Mouse (Mus musculus): ENCODE measurements at regions not wholly inside any gene's neighbourhood (a gene's known extent, or its start where the extent isn't known, plus 50 kb on each side); places are given as distances from the start of the nearest gene placed in this dataset.

- DNase-seq (ENCODE audit: low spot score in 2 of 2): no peak
These were observed 630.5 kb downstream of the Nedd1 start for GRCm38 (mm10) chr10:92091480-92092395.

- DNase-seq (ENCODE audit: low spot score in 2 of 2): no peak
These were observed 640.1 kb downstream of the Nedd1 start for GRCm38 (mm10) chr10:92082111-92082510.

- no peak for DNase-seq (ENCODE audit: low spot score in 2 of 2)
These were observed 641.0 kb downstream of the Nedd1 start for GRCm38 (mm10) chr10:92081199-92081598.

GRCm38 (mm10) chr10:92079421-92079820 is 642.8 kb downstream of the Nedd1 start:
- DNase-seq (ENCODE audit: low spot score in 2 of 2): no peak

GRCm38 (mm10) chr10:92077291-92077690 is 644.9 kb downstream of the Nedd1 start:
- DNase-seq (ENCODE audit: low spot score in 2 of 2): no peak

GRCm38 (mm10) chr10:92076754-92077153 is 645.5 kb downstream of the Nedd1 start:
- no peak for DNase-seq (ENCODE audit: low spot score in 2 of 2)

- DNase-seq (ENCODE audit: low spot score in 2 of 2): no peak
These were observed 646.8 kb downstream of the Nedd1 start for GRCm38 (mm10) chr10:92075469-92075868.

- DNase-seq (ENCODE audit: low spot score in 2 of 2): no peak
These were observed 647.4 kb downstream of the Nedd1 start for GRCm38 (mm10) chr10:92074698-92075394.

GRCm38 (mm10) chr10:92073873-92074390 is 648.3 kb downstream of the Nedd1 start:
- no peak for DNase-seq (ENCODE audit: low spot score in 2 of 2)

- DNase-seq (ENCODE audit: low spot score in 2 of 2): no peak
These were observed 677.4 kb downstream of the Nedd1 start for GRCm38 (mm10) chr10:92044783-92045182.

GRCm38 (mm10) chr10:92036176-92036575 is 686.0 kb downstream of the Nedd1 start:
- no peak for DNase-seq (ENCODE audit: low spot score in 2 of 2)

- no peak for DNase-seq (ENCODE audit: low spot score in 2 of 2)
These were observed 692.0 kb downstream of the Nedd1 start for GRCm38 (mm10) chr10:92030221-92030620.

- DNase-seq (ENCODE audit: low spot score in 2 of 2): no peak
These were observed 698.0 kb downstream of the Nedd1 start for GRCm38 (mm10) chr10:92024203-92024602.

- DNase-seq (ENCODE audit: low spot score in 2 of 2): no peak
These were observed 701.2 kb downstream of the Nedd1 start for GRCm38 (mm10) chr10:92021036-92021435.

- DNase-seq (ENCODE audit: low spot score in 2 of 2): no peak
These were observed 712.7 kb downstream of the Nedd1 start for GRCm38 (mm10) chr10:92009551-92009950.

- peak; percentile 54 to 81 for DNase-seq (ENCODE audit: low spot score in 2 of 2)
These were observed 714.3 kb downstream of the Nedd1 start for GRCm38 (mm10) chr10:92007891-92008290.

- no peak for DNase-seq (ENCODE audit: low spot score in 2 of 2)
These were observed 715.8 kb downstream of the Nedd1 start for GRCm38 (mm10) chr10:92006467-92006866.

- DNase-seq (ENCODE audit: low spot score in 2 of 2): no peak
These were observed 731.2 kb downstream of the Nedd1 start for GRCm38 (mm10) chr10:91991040-91991439.

GRCm38 (mm10) chr10:91988364-91988763 is 733.9 kb downstream of the Nedd1 start:
- no peak for DNase-seq (ENCODE audit: low spot score in 2 of 2)

- no peak for DNase-seq (ENCODE audit: low spot score in 2 of 2)
These were observed 742.4 kb downstream of the Nedd1 start for GRCm38 (mm10) chr10:91979841-91980240.

- no peak for DNase-seq (ENCODE audit: low spot score in 2 of 2)
These were observed 750.3 kb downstream of the Nedd1 start for GRCm38 (mm10) chr10:91971951-91972350.

- no peak for DNase-seq (ENCODE audit: low spot score in 2 of 2)
These were observed 754.5 kb downstream of the Nedd1 start for GRCm38 (mm10) chr10:91967570-91968310.
